Comparison of ENCODE assay signal across 27 mouse cellular contexts in the genomic region with DNA sequence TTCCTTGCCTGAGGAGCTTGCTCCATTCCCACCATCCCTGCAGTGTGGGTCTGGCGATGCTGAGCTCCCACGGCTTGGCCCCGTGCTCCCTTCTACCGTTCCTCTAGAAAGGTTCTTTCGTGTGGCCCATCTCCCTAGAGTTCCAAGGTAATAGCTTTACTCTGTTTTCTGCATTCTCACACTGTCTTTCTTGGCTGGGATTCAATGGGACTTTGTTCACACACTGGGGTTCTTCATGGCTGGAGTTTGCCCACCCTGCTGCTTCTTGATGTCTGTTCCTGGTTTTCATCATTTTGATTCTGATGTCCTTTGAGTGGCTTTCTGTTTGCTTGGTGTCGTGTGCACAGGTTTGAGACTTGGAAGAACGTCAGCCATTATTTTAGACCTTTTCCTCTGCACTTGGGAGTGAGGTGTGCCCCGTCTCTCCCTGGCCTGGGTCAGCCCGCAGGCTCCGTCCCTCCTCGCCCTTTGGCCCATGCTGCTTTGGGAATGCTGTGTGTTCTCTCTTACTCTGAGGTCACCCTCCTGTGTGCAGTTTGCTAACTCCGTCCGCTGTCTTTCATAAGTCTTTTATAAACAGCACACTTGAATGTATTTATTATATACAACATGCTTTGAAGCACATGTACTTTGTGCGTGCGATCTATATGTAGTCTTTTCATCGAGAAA.
DNase-seq lines count a peak whose midpoint lies in the region; ATAC-seq and TF ChIP-seq lines count a peak whose summit lies in the region.
"Had no signal": no experiment of that assay in that cellular context is flagged by ENCODE, and none has a peak within 500 bp of the region (broad histone marks: within the 10 kb centered on the region; RNA-seq: fewer than 3 reads in every experiment).

No protein-coding gene starts in this region.

- no peak overlapping the region for H3K27ac ChIP-seq in kidney, embryonic 14.5 days (ENCODE audit: low read depth, low read length)
- no peak overlapping the region for H3K27ac ChIP-seq in liver, embryonic 14.5 days
- no peak overlapping the region for H3K27ac ChIP-seq in liver, embryonic 11.5 days (ENCODE audit: low read depth, low read length)
- H3K27ac ChIP-seq: hindbrain, embryonic 14.5 days; limb, embryonic 10.5 days; limb, embryonic 15.5 days; midbrain, embryonic 12.5 days; neural tube, embryonic 12.5 days; stomach, embryonic 15.5 days had no signal

- WGBS in kidney, embryonic 14.5 days = 77% methylated on average over 16 of the region's 16 CpGs
- WGBS in liver, embryonic 14.5 days (ENCODE audit: insufficient replicate concordance) = 80% methylated on average over 16 of the region's 16 CpGs
- 86% methylated on average over 16 of the region's 16 CpGs for WGBS in liver, embryonic 11.5 days

- no peak for ATAC-seq in kidney, embryonic 14.5 days (ENCODE audit: low FRiP score, low TSS enrichment)
- 0 out of 2 replicates have a peak, but pooled peaks have one; percentile 20 for ATAC-seq in liver, embryonic 14.5 days (ENCODE audit: insufficient read depth)
- no peak for ATAC-seq in liver, embryonic 11.5 days (replicated peaks; ENCODE audit: low FRiP score)
- ATAC-seq: forebrain, embryonic 14.5 days; Patski had no signal

- H3K9me3 ChIP-seq in kidney, embryonic 14.5 days (ENCODE audit: control insufficient read depth, low read length) = no peaks in the 10 kb centered on the region
- no peaks in the 10 kb centered on the region for H3K9me3 ChIP-seq in liver, embryonic 14.5 days (ENCODE audit: control insufficient read depth, low read length)
- no peaks in the 10 kb centered on the region for H3K9me3 ChIP-seq in liver, embryonic 11.5 days (ENCODE audit: control insufficient read depth, low read length)
- H3K9me3 ChIP-seq: limb, embryonic 10.5 days; limb, embryonic 15.5 days; megakaryocyte, embryonic 14.5 days; midbrain, embryonic 12.5 days; neural tube, embryonic 12.5 days; stomach, embryonic 15.5 days had no signal

- H3K4me1 ChIP-seq in kidney, embryonic 14.5 days (ENCODE audit: control insufficient read depth, insufficient read depth, low read length) = no peaks in the 10 kb centered on the region
- no peaks in the 10 kb centered on the region for H3K4me1 ChIP-seq in liver, embryonic 14.5 days (replicated peaks; ENCODE audit: control insufficient read depth in 2 of 2, insufficient read depth in 2 of 2, low read length in 1 of 2)
- H3K4me1 ChIP-seq in liver, embryonic 11.5 days (replicated peaks; ENCODE audit: control insufficient read depth, insufficient read depth, low read length) = no peaks in the 10 kb centered on the region; the same call in 1 of the 2 replicates
- H3K4me1 ChIP-seq: limb, embryonic 10.5 days; limb, embryonic 15.5 days; megakaryocyte, embryonic 14.5 days; midbrain, embryonic 12.5 days; stomach, embryonic 15.5 days had no signal

- DNase-seq in kidney, adult 11 months = peak; percentile 68
- DNase-seq in liver, embryonic 14.5 days (ENCODE audit: low read depth in 3 of 3, low spot score in 3 of 3) = no peak
- DNase-seq in liver, embryonic 11.5 days (ENCODE audit: low spot score) = no peak
- DNase-seq in kidney, postnatal 25 days = peak; percentile 59 to 76
- no peak for DNase-seq in thymus, postnatal 25 days
- DNase-seq in urinary bladder, postnatal 14 days (ENCODE audit: low spot score) = no peak
- DNase-seq in layer of hippocampus, postnatal 14 days (ENCODE audit: low spot score in 2 of 2) = no peak
- DNase-seq: adrenal gland, postnatal 10 days; cerebellum, adult 9-10 months; cerebellum, postnatal 36 days; gastrocnemius, postnatal 25 days; heart, adult 18-20 months; heart, postnatal 4 days; lung, postnatal 4 days; right cerebral cortex, postnatal 14 days had no signal

- no peak for TF ChIP-seq CTCF in liver, embryonic 14.5 days (IDR thresholded peaks at IDR 0.05; ENCODE audit: low read depth)

- H3K4me3 ChIP-seq in kidney, embryonic 14.5 days (ENCODE audit: low read length) = no peak overlapping the region
- H3K4me3 ChIP-seq in liver, embryonic 14.5 days (ENCODE audit: insufficient read depth in 1 of 2, low read depth in 2 of 2, low read length in 2 of 2) = no peak overlapping the region
- H3K4me3 ChIP-seq in liver, embryonic 11.5 days (ENCODE audit: low read depth, low read length) = no peak overlapping the region
- H3K4me3 ChIP-seq: limb, embryonic 10.5 days; limb, embryonic 15.5 days; megakaryocyte, embryonic 14.5 days; midbrain, embryonic 12.5 days; myocyte; neural tube, embryonic 12.5 days; stomach, embryonic 15.5 days had no signal

- H3K4me2 ChIP-seq in kidney, embryonic 14.5 days (replicated peaks; ENCODE audit: low read depth, low read length) = no peak overlapping the region
- no peak overlapping the region for H3K4me2 ChIP-seq in liver, embryonic 14.5 days (ENCODE audit: low read depth)
- H3K4me2 ChIP-seq in liver, embryonic 11.5 days = no peak overlapping the region
- H3K4me2 ChIP-seq: heart, embryonic 11.5 days; hindbrain, embryonic 14.5 days; limb, embryonic 15.5 days; midbrain, embryonic 12.5 days; neural tube, embryonic 12.5 days; stomach, embryonic 15.5 days had no signal

- no peaks in the 10 kb centered on the region for H3K27me3 ChIP-seq in kidney, embryonic 14.5 days (ENCODE audit: control insufficient read depth, insufficient read depth, low read length)
- no peaks in the 10 kb centered on the region for H3K27me3 ChIP-seq in liver, embryonic 14.5 days (ENCODE audit: control insufficient read depth, insufficient read depth, low read length)
- H3K27me3 ChIP-seq in liver, embryonic 11.5 days (replicated peaks; ENCODE audit: control insufficient read depth, insufficient read depth, low read length) = no peaks in the 10 kb centered on the region
- H3K27me3 ChIP-seq: limb, embryonic 15.5 days; megakaryocyte, embryonic 14.5 days; midbrain, embryonic 12.5 days; neural tube, embryonic 12.5 days; Patski; stomach, embryonic 15.5 days had no signal

- H3K9ac ChIP-seq in kidney, embryonic 14.5 days (ENCODE audit: low read depth, low read length) = no peak overlapping the region
- H3K9ac ChIP-seq in liver, embryonic 14.5 days (replicated peaks) = no peak overlapping the region
- H3K9ac ChIP-seq in liver, embryonic 11.5 days (ENCODE audit: low read depth, low read length) = no peak overlapping the region
- H3K9ac ChIP-seq: hindbrain, embryonic 14.5 days; limb, embryonic 15.5 days; midbrain, embryonic 12.5 days; neural tube, embryonic 12.5 days; stomach, embryonic 15.5 days had no signal

- no peaks in the 10 kb centered on the region; the same call in 1 of the 2 replicates for H3K36me3 ChIP-seq in kidney, embryonic 14.5 days (ENCODE audit: control insufficient read depth, insufficient read depth, low read length)
- no peaks in the 10 kb centered on the region for H3K36me3 ChIP-seq in liver, embryonic 14.5 days (replicated peaks; ENCODE audit: control insufficient read depth, insufficient read depth, low read depth)
- H3K36me3 ChIP-seq in liver, embryonic 11.5 days (ENCODE audit: control insufficient read depth, insufficient read depth, low read length) = no peaks in the 10 kb centered on the region
- H3K36me3 ChIP-seq: limb, embryonic 10.5 days; limb, embryonic 15.5 days; midbrain, embryonic 12.5 days; neural tube, embryonic 12.5 days; stomach, embryonic 15.5 days had no signal

- no peak for TF ChIP-seq EP300 in liver, embryonic 14.5 days (IDR thresholded peaks at IDR 0.05; ENCODE audit: low read depth)

Comparison
In these comparisons a context has a peak if more than half of its experiments do, and no peak if none do; other contexts are left out.
1. DNase-seq: peak in kidney, adult 11 months (single experiment) and kidney, postnatal 25 days (2 of 2); none in liver, embryonic 14.5 days (0 of 3), liver, embryonic 11.5 days (single experiment), thymus, postnatal 25 days (single experiment), urinary bladder, postnatal 14 days (single experiment) and layer of hippocampus, postnatal 14 days (0 of 2).